Mouse (Mus musculus) MEL (cell line): ENCODE measurements around the gene Gm7298.

Experiments
- CTCF ChIP-seq, 3 experiments: IDR thresholded peaks in 2 of 3; conservative IDR thresholded peaks in 1 of 3; 2 replicates each; pipeline ENCODE4 v1.5.1; 2011 to 2012; ENCODE audit warnings: low read length in 3 of 3, low read depth in 2 of 3, mild to moderate bottlenecking in 2 of 3, improper control_type of control experiment in 1 of 3, inconsistent platforms in 1 of 3, mixed read lengths in 1 of 3, moderate library complexity in 1 of 3; ENCODE audit not compliant: control insufficient read depth in 1 of 3, insufficient read depth in 1 of 3, poor library complexity in 1 of 3, severe bottlenecking in 1 of 3
- EP300 ChIP-seq, 2 experiments: IDR thresholded peaks; 2 replicates each; pipeline ENCODE4 v1.6.1; 2011; ENCODE audit warnings: improper control_type of control experiment in 2 of 2, low read length in 2 of 2, low read depth in 1 of 2, mild to moderate bottlenecking in 1 of 2
- GATA1 ChIP-seq: IDR thresholded peaks from 2 replicates; pipeline ENCODE4 v1.6.1; 2011; ENCODE audit warnings: low read depth, low read length, improper control_type of control experiment
- KAT2A ChIP-seq: conservative IDR thresholded peaks from 2 replicates; pipeline ENCODE4 v1.6.1; 2012; ENCODE audit warnings: low read depth, low read length, improper control_type of control experiment, inconsistent platforms
- POLR2A ChIP-seq, 2 experiments: IDR thresholded peaks; 2 replicates each; pipeline ENCODE4 v1.6.1; 2011 to 2012; ENCODE audit warnings: low read length in 2 of 2, mild to moderate bottlenecking in 2 of 2, control low read depth in 1 of 2, improper control_type of control experiment in 1 of 2, low read depth in 1 of 2, moderate library complexity in 1 of 2; ENCODE audit not compliant: control insufficient read depth in 1 of 2, insufficient read depth in 1 of 2, poor library complexity in 1 of 2
- POLR2AphosphoS2 ChIP-seq: IDR thresholded peaks from 2 replicates; pipeline ENCODE4 v1.6.1; 2011; ENCODE audit warnings: low read length, improper control_type of control experiment
- POLR2AphosphoS5 ChIP-seq: IDR thresholded peaks from 2 replicates; pipeline ENCODE4 v1.6.1; 2012; ENCODE audit warnings: low read depth, borderline replicate concordance, mild to moderate bottlenecking, inconsistent platforms, low read length, moderate library complexity, mixed read lengths
- USF2 ChIP-seq, 2 experiments: IDR thresholded peaks; 2 replicates each; pipeline ENCODE4 v1.6.1; 2011 to 2012; ENCODE audit warnings: improper control_type of control experiment in 2 of 2, low read length in 2 of 2, borderline replicate concordance in 1 of 2, inconsistent platforms in 1 of 2, low read depth in 1 of 2, mild to moderate bottlenecking in 1 of 2; ENCODE audit not compliant: insufficient read depth in 1 of 2

- no peak for TF ChIP-seq POLR2A (IDR thresholded peaks at IDR 0.05; ENCODE audit: control insufficient read depth in 1 of 2, insufficient read depth in 1 of 2, low read depth in 1 of 2, low read length in 2 of 2, poor library complexity in 1 of 2)
- TF ChIP-seq EP300 (IDR thresholded peaks at IDR 0.05; ENCODE audit: low read depth in 1 of 2, low read length in 2 of 2), result no peak
- no peak for TF ChIP-seq POLR2AphosphoS5
- TF ChIP-seq KAT2A, result no peak
- no peak for TF ChIP-seq USF2 (IDR thresholded peaks at IDR 0.05; ENCODE audit: borderline replicate concordance in 1 of 2, insufficient read depth in 1 of 2, low read depth in 1 of 2, low read length in 2 of 2)
- TF ChIP-seq POLR2AphosphoS2, result no peak
- no peak for TF ChIP-seq GATA1
- no peak for TF ChIP-seq CTCF (IDR thresholded peaks at IDR 0.05 in 2 of 3, conservative IDR thresholded peaks at IDR 0.05 in 1 of 3; ENCODE audit: control insufficient read depth in 1 of 3, insufficient read depth in 1 of 3, low read depth in 2 of 3, low read length in 3 of 3, poor library complexity in 1 of 3, severe bottlenecking in 1 of 3)
Observed at GRCm38 (mm10) chr6:121836361-121836760, 103.6 kb downstream of the Gm7298 start.
